Mouse (Mus musculus) forebrain, embryonic 11.5 days (tissue): ENCODE measurements around the gene Mrps2. TPM values are rescaled to one million over a fixed set of nuclear protein-coding genes. Genes with fewer than 3 reads are reported as not detected.
A peak's percentile ranks its signal among the peaks of the same experiment; 100 is the strongest.
"Not testable (repeated sequence)": the region's sequence is repeated elsewhere in the genome, so short reads cannot be mapped to it uniquely, and the experiment has no call there.

Source experiments
- ATAC-seq: fragments of 200-750 bp; cut with Nextera tagmentation; replicated peaks from 2 replicates; pipeline ENCODE4 v1.8.0; 2017; ENCODE audit warnings: moderate TSS enrichment; ENCODE audit not compliant: low FRiP score
- DNase-seq: peaks from one replicate; pipeline ENCODE4 v3.0.0-alpha.2; 2017; ENCODE audit warnings: low spot score
- H3K27ac ChIP-seq: fragments of 300-500 bp; sonication (generic); 2 replicates; pipeline ENCODE4 v1.5.1; 2014; ENCODE audit warnings: low read depth, low read length
- H3K27me3 ChIP-seq: fragments of 300-500 bp; sonication (generic); 2 replicates; pipeline ENCODE4 v1.6.1; 2014; ENCODE audit warnings: mild to moderate bottlenecking, low read length, mixed read lengths; ENCODE audit not compliant: control insufficient read depth, insufficient read depth
- H3K36me3 ChIP-seq: fragments of 300-500 bp; sonication (generic); 2 replicates; pipeline ENCODE4 v1.6.1; 2014; ENCODE audit warnings: mild to moderate bottlenecking, low read length, moderate library complexity, mixed read lengths; ENCODE audit not compliant: control insufficient read depth, insufficient read depth
- H3K4me1 ChIP-seq: fragments of 300-500 bp; sonication (generic); replicated peaks from 2 replicates; pipeline ENCODE4 v1.6.1; 2014; ENCODE audit warnings: low read length, mixed read lengths; ENCODE audit not compliant: control insufficient read depth, insufficient read depth
- H3K4me2 ChIP-seq: fragments of 300-500 bp; sonication (generic); 2 replicates; pipeline ENCODE4 v1.6.1; 2014; ENCODE audit warnings: low read depth, mild to moderate bottlenecking, low read length, moderate library complexity, mixed read lengths; ENCODE audit not compliant: severe bottlenecking
- H3K4me3 ChIP-seq: fragments of 300-500 bp; sonication (generic); 2 replicates; pipeline ENCODE4 v1.5.1; 2014; ENCODE audit warnings: low read depth, low read length
- H3K9ac ChIP-seq: fragments of 300-500 bp; sonication (generic); 2 replicates; pipeline ENCODE4 v1.6.1; 2014; ENCODE audit warnings: low read length
- H3K9me3 ChIP-seq: fragments of 300-500 bp; sonication (generic); 2 replicates; pipeline ENCODE4 v1.6.1; 2016; ENCODE audit warnings: low read length, mixed read lengths; ENCODE audit not compliant: control insufficient read depth
- WGBS: fragments of 180-500 bp; shearing (Covaris S2); extraction: QIAGEN DNeasy Blood & Tissue Kit; methylation state at CpG from one replicate; pipeline ENCODE4 v1.1.7; 2014; 5-methylcytosine and 5-hydroxymethylcytosine counted together
- polyA plus RNA-seq: library from polyadenylated mRNA; unstranded; fragments of >200 nt; fragmentation: Nextera tagmentation; extraction: Ambion mirVana; gene quantifications from 2 replicates; pipeline ENCODE4 v1.2.1, GENCODE M21; 2014

The Mrps2 gene
- polyA plus RNA-seq, 1 experiment from 2014 or later, result 70.6 TPM

- peak within 1 kb of the TSS; percentile 52 for H3K4me2 ChIP-seq
- peaks cover 16% of the 10 kb centered on the region for H3K36me3 ChIP-seq
- H3K27ac ChIP-seq, result no peak within 1 kb of the TSS
- peak within 1 kb of the TSS; percentile 49 for H3K9ac ChIP-seq
- H3K9me3 ChIP-seq, result no peaks in the 10 kb centered on the region
- H3K27me3 ChIP-seq, result no peaks in the 10 kb centered on the region
- ATAC-seq (peak; percentile 62), DNase-seq (peak; percentile 82)
- 5% methylated on average over 25 of the region's 25 CpGs for WGBS
- peaks cover 11% of the 10 kb centered on the region for H3K4me1 ChIP-seq
- H3K4me3 ChIP-seq, result peak within 1 kb of the TSS; percentile 19; the same call in 1 of the 2 replicates
These were observed 1.9 kb upstream of the Mrps2 start, which contains the start of gene 1700007K13Rik for GRCm38 (mm10) chr2:28465836-28466518. Gene 1700007K13Rik, minus strand, starts transcription at chr2:28466332.

- Histone ChIP-seq H3K9me3 (peaks cover 2% of the 10 kb centered on the region; the same call in 1 of the 2 replicates), H3K4me2 (peak overlapping the region; percentile 63), H3K36me3 (peaks cover 21% of the 10 kb centered on the region), H3K9ac (peak overlapping the region; percentile 84), H3K4me1 (peaks cover 11% of the 10 kb centered on the region), H3K27me3 (no peaks in the 10 kb centered on the region), H3K4me3 (peak overlapping the region; percentile 90), H3K27ac (no peak overlapping the region)
- no peak for ATAC-seq
- peak; percentile 48 for DNase-seq
- 54% methylated on average over 18 of the region's 18 CpGs for WGBS
These were observed 790 bp downstream of the Mrps2 start for GRCm38 (mm10) chr2:28468486-28469225.

GRCm38 (mm10) chr2:28469461-28469860, 1.6 kb downstream of the Mrps2 start:
- Histone ChIP-seq H3K27me3 (no peaks in the 10 kb centered on the region), H3K36me3 (peaks cover 21% of the 10 kb centered on the region), H3K4me3 (no peak overlapping the region), H3K9ac (no peak overlapping the region), H3K9me3 (peaks cover 2% of the 10 kb centered on the region; the same call in 1 of the 2 replicates), H3K4me2 (no peak overlapping the region), H3K4me1 (peaks cover 11% of the 10 kb centered on the region), H3K27ac (no peak overlapping the region)
- ATAC-seq, result no peak
- no peak for DNase-seq
- WGBS, result 96% methylated on average over 14 of the region's 14 CpGs

GRCm38 (mm10) chr2:28470591-28470990, 2.7 kb downstream of the Mrps2 start:
- H3K4me2 ChIP-seq, result no peak overlapping the region
- no peak overlapping the region for H3K27ac ChIP-seq
- peaks cover 11% of the 10 kb centered on the region for H3K4me1 ChIP-seq
- WGBS, result 90% methylated on average over 2 of the region's 2 CpGs
- DNase-seq (no peak), ATAC-seq (no peak)
- H3K36me3 ChIP-seq, result peaks cover 21% of the 10 kb centered on the region
- peaks cover 2% of the 10 kb centered on the region; the same call in 1 of the 2 replicates for H3K9me3 ChIP-seq
- H3K4me3 ChIP-seq, result no peak overlapping the region
- H3K9ac ChIP-seq, result no peak overlapping the region
- no peaks in the 10 kb centered on the region for H3K27me3 ChIP-seq

GRCm38 (mm10) chr2:28472011-28472410, 4.1 kb downstream of the Mrps2 start:
- not testable (repeated sequence) for H3K27me3 ChIP-seq, H3K4me2 ChIP-seq, H3K9ac ChIP-seq, DNase-seq, H3K27ac ChIP-seq, H3K9me3 ChIP-seq, H3K4me3 ChIP-seq, ATAC-seq, H3K4me1 ChIP-seq
- H3K36me3 ChIP-seq, result peaks cover 21% of the 10 kb centered on the region
- 93% methylated on average over 8 of the region's 8 CpGs for WGBS

GRCm38 (mm10) chr2:28477993-28478392, 10.1 kb downstream of the Mrps2 start:
- not testable (repeated sequence) for H3K4me2 ChIP-seq, H3K4me1 ChIP-seq, H3K9me3 ChIP-seq, H3K9ac ChIP-seq, H3K27ac ChIP-seq, DNase-seq, H3K4me3 ChIP-seq, H3K36me3 ChIP-seq, ATAC-seq, H3K27me3 ChIP-seq
- 87% methylated on average over 5 of the region's 5 CpGs for WGBS

GRCm38 (mm10) chr2:28479208-28480204, 11.6 kb downstream of the Mrps2 start:
- no peak overlapping the region for H3K4me3 ChIP-seq
- H3K27ac ChIP-seq, result no peak overlapping the region
- ATAC-seq, result no peak

GRCm38 (mm10) chr2:28483861-28484260, 16.0 kb downstream of the Mrps2 start:
- Histone ChIP-seq H3K4me1 (no peaks in the 10 kb centered on the region), H3K4me2 (no peak overlapping the region), H3K27ac (no peak overlapping the region), H3K36me3 (no peaks in the 10 kb centered on the region), H3K4me3 (no peak overlapping the region), H3K9me3 (no peaks in the 10 kb centered on the region), H3K9ac (no peak overlapping the region), H3K27me3 (no peaks in the 10 kb centered on the region)
- ATAC-seq (no peak), DNase-seq (no peak)
- 70% methylated on average over 2 of the region's 2 CpGs for WGBS

More at GRCm38 (mm10) chr2:28479208-28480204, 11.6 kb downstream of the Mrps2 start:
- WGBS, result 82% methylated on average over 20 of the region's 20 CpGs
- no peaks in the 10 kb centered on the region for H3K9me3 ChIP-seq
- H3K9ac ChIP-seq, result no peak overlapping the region
- H3K4me1 ChIP-seq, result no peaks in the 10 kb centered on the region
- no peaks in the 10 kb centered on the region for H3K27me3 ChIP-seq
- H3K36me3 ChIP-seq, result no peaks in the 10 kb centered on the region
- peak; percentile 43 for DNase-seq
- H3K4me2 ChIP-seq, result no peak overlapping the region
